29 mouse cellular contexts compared by ENCODE assay signal in genomic region chr12:69576120-69576627, GRCm38 (mm10). TPM values are rescaled to one million over a fixed set of nuclear protein-coding genes. Genes with fewer than 3 reads are reported as not detected.
DNase-seq lines count a peak whose midpoint lies in the region; ATAC-seq and TF ChIP-seq lines count a peak whose summit lies in the region.
"Had no signal": no experiment of that assay in that cellular context is flagged by ENCODE, and none has a peak within 500 bp of the region (broad histone marks: within the 10 kb centered on the region; RNA-seq: fewer than 3 reads in every experiment).

No protein-coding gene starts in this region.

- no peaks in the 10 kb centered on the region for H3K9me3 ChIP-seq in kidney, embryonic 16.5 days (ENCODE audit: low read length)
- H3K9me3 ChIP-seq in lung, postnatal 0 days (ENCODE audit: low read length): no peaks in the 10 kb centered on the region
- H3K9me3 ChIP-seq in intestine, postnatal 0 days (ENCODE audit: control insufficient read depth): no peaks in the 10 kb centered on the region
- H3K9me3 ChIP-seq: embryonic facial prominence, embryonic 13.5 days; forebrain, embryonic 10.5 days; heart, embryonic 10.5 days; hindbrain, embryonic 12.5 days; intestine, embryonic 15.5 days; liver, embryonic 15.5 days; midbrain, embryonic 12.5 days had no signal

- H3K36me3 ChIP-seq in kidney, embryonic 16.5 days (ENCODE audit: insufficient read depth, low read length): peaks cover 21% of the 10 kb centered on the region
- no peaks in the 10 kb centered on the region; the same call in 1 of the 2 replicates for H3K36me3 ChIP-seq in lung, postnatal 0 days (ENCODE audit: insufficient read depth, low read length)
- peaks cover 22% of the 10 kb centered on the region for H3K36me3 ChIP-seq in intestine, postnatal 0 days (ENCODE audit: control insufficient read depth, insufficient read depth)

- H3K27ac ChIP-seq in kidney, embryonic 16.5 days (ENCODE audit: low read length): no peak overlapping the region
- H3K27ac ChIP-seq in lung, postnatal 0 days (ENCODE audit: low read length): peak overlapping the region; percentile 22; the same call in 1 of the 2 replicates
- no peak overlapping the region for H3K27ac ChIP-seq in intestine, postnatal 0 days (ENCODE audit: low read depth, low read length)
- H3K27ac ChIP-seq: forebrain, embryonic 10.5 days; heart, embryonic 10.5 days; hindbrain, embryonic 12.5 days; hindbrain, postnatal 0 days; intestine, embryonic 15.5 days; liver, embryonic 15.5 days; midbrain, embryonic 12.5 days had no signal

- ATAC-seq in kidney, embryonic 16.5 days (ENCODE audit: low FRiP score, low TSS enrichment): no peak; the same call in 1 of the 2 replicates
- peak; percentile 44 for ATAC-seq in lung, postnatal 0 days
- ATAC-seq in intestine, postnatal 0 days: no peak
- ATAC-seq: forebrain, embryonic 16.5 days; intestine, embryonic 15.5 days; Patski had no signal

- TF ChIP-seq CTCF in lung, postnatal 0 days (IDR thresholded peaks at IDR 0.05): no peak
- no peak for TF ChIP-seq CTCF in intestine, postnatal 0 days (IDR thresholded peaks at IDR 0.05; ENCODE audit: low read depth)

- H3K9ac ChIP-seq in kidney, embryonic 16.5 days (replicated peaks; ENCODE audit: low read length): no peak overlapping the region
- no peak overlapping the region for H3K9ac ChIP-seq in lung, postnatal 0 days (replicated peaks; ENCODE audit: low read depth)
- no peak overlapping the region for H3K9ac ChIP-seq in intestine, postnatal 0 days (ENCODE audit: low read depth, low read length)
- H3K9ac ChIP-seq: embryonic facial prominence, embryonic 13.5 days; hindbrain, embryonic 12.5 days; intestine, embryonic 15.5 days; liver, embryonic 15.5 days; lung, embryonic 14.5 days; midbrain, embryonic 12.5 days had no signal

- H3K4me2 ChIP-seq in kidney, embryonic 16.5 days (replicated peaks; ENCODE audit: low read depth, low read length): no peak overlapping the region
- H3K4me2 ChIP-seq in lung, postnatal 0 days (replicated peaks; ENCODE audit: low read depth, low read length): no peak overlapping the region
- no peak overlapping the region for H3K4me2 ChIP-seq in intestine, postnatal 0 days (replicated peaks; ENCODE audit: low read depth)
- H3K4me2 ChIP-seq: embryonic facial prominence, embryonic 13.5 days; hindbrain, embryonic 12.5 days; intestine, embryonic 15.5 days; liver, embryonic 15.5 days; lung, embryonic 14.5 days; midbrain, embryonic 12.5 days had no signal

- TF ChIP-seq EP300 in lung, postnatal 0 days (IDR thresholded peaks at IDR 0.05): no peak

- 75% methylated on average over 9 of the region's 9 CpGs for WGBS in kidney, embryonic 16.5 days
- WGBS in lung, postnatal 0 days: 75% methylated on average over 9 of the region's 9 CpGs
- 72% methylated on average over 9 of the region's 9 CpGs for WGBS in intestine, postnatal 0 days

- 0 out of 2 replicates have a peak, but pooled peaks cover 7% of the 10 kb centered on the region for H3K4me1 ChIP-seq in kidney, embryonic 16.5 days (ENCODE audit: insufficient read depth, low read length)
- H3K4me1 ChIP-seq in lung, postnatal 0 days (ENCODE audit: insufficient read depth, low read depth, low read length): peaks cover 5% of the 10 kb centered on the region
- H3K4me1 ChIP-seq in intestine, postnatal 0 days (replicated peaks; ENCODE audit: control insufficient read depth, insufficient read depth, low read length): no peaks in the 10 kb centered on the region

- no peak overlapping the region for H3K4me3 ChIP-seq in kidney, embryonic 16.5 days (ENCODE audit: low read length)
- H3K4me3 ChIP-seq in lung, postnatal 0 days (ENCODE audit: low read depth, low read length): no peak overlapping the region
- no peak overlapping the region for H3K4me3 ChIP-seq in intestine, postnatal 0 days (ENCODE audit: low read depth, low read length)
- H3K4me3 ChIP-seq: embryonic facial prominence, embryonic 13.5 days; forebrain, embryonic 10.5 days; heart, embryonic 10.5 days; hindbrain, embryonic 12.5 days; intestine, embryonic 15.5 days; liver, embryonic 15.5 days; midbrain, embryonic 12.5 days had no signal

- no peaks in the 10 kb centered on the region for H3K27me3 ChIP-seq in kidney, embryonic 16.5 days (ENCODE audit: insufficient read depth, low read length)
- H3K27me3 ChIP-seq in lung, postnatal 0 days (replicated peaks; ENCODE audit: insufficient read depth, low read length): no peaks in the 10 kb centered on the region
- H3K27me3 ChIP-seq in intestine, postnatal 0 days (replicated peaks; ENCODE audit: control insufficient read depth, insufficient read depth, low read length): no peaks in the 10 kb centered on the region
- H3K27me3 ChIP-seq: embryonic facial prominence, embryonic 13.5 days; hindbrain, embryonic 12.5 days; intestine, embryonic 15.5 days; liver, embryonic 15.5 days; midbrain, embryonic 12.5 days; Patski had no signal

- peak; percentile 46 for DNase-seq in kidney, adult 11 months
- DNase-seq in lung, postnatal 0 days (ENCODE audit: low spot score): peak; percentile 20
- no peak for DNase-seq in lung, postnatal 10 days
- peak; percentile 48 for DNase-seq in ES-CJ7 (ENCODE audit: low read depth, low spot score)
- DNase-seq in kidney, postnatal 14 days: peak; percentile 24
- DNase-seq in frontal cortex, postnatal 25 days (ENCODE audit: low spot score in 2 of 2): no peak
- DNase-seq: adrenal gland, postnatal 25 days; cerebellum, adult 9-11 months; gastrocnemius, postnatal 14 days; heart, postnatal 36 days; layer of hippocampus, postnatal 36 days; lung, embryonic 14.5 days; lung, postnatal 36 days; right cerebral cortex, adult 18-20 months; right cerebral cortex, postnatal 4 days; thymus, adult 18-20 months; thymus, postnatal 36 days had no signal

RNA-seq across cellular contexts. Expression of gene Vcpkmt, which starts 6.7 kb away (rescaled TPM):
- 21.2 and 25.7 TPM in 2 replicates for polyA plus RNA-seq in kidney, embryonic 16.5 days (2015; fragmentation: Nextera tagmentation; extraction: Ambion mirVana)
- polyA plus RNA-seq in lung, postnatal 0 days (2015; fragmentation: Nextera tagmentation; extraction: Ambion mirVana): 20.6 and 25.6 TPM in 2 replicates
- polyA plus RNA-seq in intestine, postnatal 0 days (2015; fragmentation: Nextera tagmentation; extraction: Ambion mirVana): 17.5 and 19.4 TPM in 2 replicates

Comparison
In these comparisons a context has a peak if more than half of its experiments do, and no peak if none do; other contexts are left out.
1. DNase-seq: peak in kidney, adult 11 months (single experiment), lung, postnatal 0 days (single experiment), ES-CJ7 (single experiment) and kidney, postnatal 14 days (single experiment); none in lung, postnatal 10 days (single experiment) and frontal cortex, postnatal 25 days (0 of 2).